Mouse (Mus musculus): ENCODE measurements around the gene Tex21.

- no peak for TF ChIP-seq CTCF (IDR thresholded peaks at IDR 0.05; ENCODE audit: low read depth)
- TF ChIP-seq EP300 (IDR thresholded peaks at IDR 0.05; ENCODE audit: low read depth), result no peak
Observed at GRCm38 (mm10) chr12:76184271-76184670, 62.3 kb downstream of the Tex21 start.

Data from heart, postnatal 0 days (tissue).